Mouse (Mus musculus): ENCODE measurements around the gene Slfn9. TPM values are rescaled to one million over a fixed set of nuclear protein-coding genes. Genes with fewer than 3 reads are reported as not detected.

Slfn9 gene
- total and polyA plus RNA-seq, 3 experiments: 6.4 to 12.4 (median 6.7) TPM

DNA sequence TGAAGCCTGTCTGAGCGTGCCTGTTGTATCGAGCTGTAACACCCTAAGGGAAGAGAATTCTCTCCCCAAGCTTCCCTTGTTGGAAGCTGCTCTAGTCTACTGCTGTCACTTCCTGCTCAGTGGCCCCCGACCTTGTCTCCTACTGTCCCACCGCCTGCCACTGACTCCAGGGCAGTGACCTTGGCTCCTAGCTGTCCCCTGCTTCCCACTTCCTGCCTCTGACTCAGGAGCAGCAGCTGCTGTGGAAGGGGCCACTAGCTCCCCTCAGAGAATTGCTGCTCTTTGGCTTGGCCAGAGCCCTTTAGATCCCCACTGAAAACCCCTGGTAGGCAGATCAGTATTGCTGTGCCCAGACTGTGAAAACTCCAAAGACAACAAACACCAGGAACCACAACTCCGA, 17.7 kb downstream of the Slfn9 start:
- H3K4me3 ChIP-seq (replicated peaks in 1 of 3; ENCODE audit: low read depth in 2 of 3, low read length in 2 of 3, poor library complexity in 1 of 3): no peak overlapping the region
- H3K79me2 ChIP-seq (replicated peaks; ENCODE audit: control insufficient read depth, extremely low read depth, insufficient read depth, poor library complexity, severe bottlenecking): no peaks in the 10 kb centered on the region
- dilution Hi-C loops (cut with MboI; ENCODE audit: extremely low pct_ligation_motif_present, extremely low pct_unique_long_range_greater_than_20kb, low sequenced_read_pairs) (no loop called here), in situ Hi-C loops (cut with MboI; ENCODE audit: low pct_ligation_motif_present, low pct_unique_long_range_greater_than_20kb, low sequenced_read_pairs) (no loop called here)
- H3K9ac ChIP-seq (ENCODE audit: insufficient read depth, low read depth): no peak overlapping the region
- no peak for TF ChIP-seq TCF12 (IDR thresholded peaks at IDR 0.05; ENCODE audit: low read depth, low read length)
- TF ChIP-seq TBP (conservative IDR thresholded peaks at IDR 0.05; ENCODE audit: low read depth, low read length): no peak
- no peak for TF ChIP-seq ZC3H11A (IDR thresholded peaks at IDR 0.05; ENCODE audit: low read depth, low read length)
- TF ChIP-seq JUND (conservative IDR thresholded peaks at IDR 0.05; ENCODE audit: low read depth, low read length): no peak
- no peak for TF ChIP-seq E2F4 (IDR thresholded peaks at IDR 0.05; ENCODE audit: insufficient replicate concordance, low read depth, low read length)
- TF ChIP-seq HCFC1 (IDR thresholded peaks at IDR 0.05; ENCODE audit: low read depth, low read length): no peak
- no peak for TF ChIP-seq MEF2A (IDR thresholded peaks at IDR 0.05; ENCODE audit: borderline replicate concordance, low read depth, low read length)
- H3K36me3 ChIP-seq (replicated peaks in 1 of 2; ENCODE audit: control insufficient read depth in 1 of 2, insufficient read depth in 1 of 2, low read length in 1 of 2): peaks cover 0 to 3% of the 10 kb centered on the region in 2 experiments
- DNase-seq (ENCODE audit: extremely low read depth): no peak
- peaks cover 3 to 15% of the 10 kb centered on the region in 2 experiments for H3K4me1 ChIP-seq (ENCODE audit: control insufficient read depth in 1 of 2, insufficient read depth in 2 of 2)
- H3K27me3 ChIP-seq (replicated peaks): no peaks in the 10 kb centered on the region
- no peak overlapping the region for H3K4me2 ChIP-seq (ENCODE audit: insufficient read depth, low read depth, poor library complexity, severe bottlenecking)
- H3K9me3 ChIP-seq (replicated peaks; ENCODE audit: low read length): no peaks in the 10 kb centered on the region
- no peak overlapping the region for H3K27ac ChIP-seq (ENCODE audit: insufficient read depth, low read depth)

GRCm38 (mm10) chr11:82971590-82971974, 20.0 kb downstream of the Slfn9 start:
- in situ Hi-C loops (cut with MboI; ENCODE audit: low pct_ligation_motif_present, low pct_unique_long_range_greater_than_20kb, low sequenced_read_pairs): no loop called here
- no peak overlapping the region for H3K27ac ChIP-seq (ENCODE audit: insufficient read depth, low read depth)
- dilution Hi-C loops (cut with MboI; ENCODE audit: extremely low pct_ligation_motif_present, extremely low pct_unique_long_range_greater_than_20kb, low sequenced_read_pairs): no loop called here
- peaks cover 3 to 28% of the 10 kb centered on the region in 2 experiments for H3K4me1 ChIP-seq (ENCODE audit: control insufficient read depth in 1 of 2, insufficient read depth in 2 of 2)
- H3K79me2 ChIP-seq (replicated peaks; ENCODE audit: control insufficient read depth, extremely low read depth, insufficient read depth, poor library complexity, severe bottlenecking): no peaks in the 10 kb centered on the region
- no peak for TF ChIP-seq KAT2A (IDR thresholded peaks at IDR 0.05; ENCODE audit: insufficient replicate concordance, low read length)
- TF ChIP-seq ZNF384 (IDR thresholded peaks at IDR 0.05; ENCODE audit: low read depth, low read length): no peak
- no peak for TF ChIP-seq JUND (conservative IDR thresholded peaks at IDR 0.05; ENCODE audit: low read depth, low read length)
- no peak for TF ChIP-seq CHD1 (IDR thresholded peaks at IDR 0.05; ENCODE audit: low read depth, low read length)
- no peak for TF ChIP-seq ETS1 (conservative IDR thresholded peaks at IDR 0.05; ENCODE audit: low read depth, low read length)
- no peak for TF ChIP-seq UBTF (IDR thresholded peaks at IDR 0.05; ENCODE audit: low read depth, low read length)
- TF ChIP-seq SMC3 (IDR thresholded peaks at IDR 0.05; ENCODE audit: low read depth, low read length): no peak
- no peak for TF ChIP-seq MEF2A (IDR thresholded peaks at IDR 0.05; ENCODE audit: borderline replicate concordance, low read depth, low read length)
- TF ChIP-seq GABPA (IDR thresholded peaks at IDR 0.05; ENCODE audit: insufficient replicate concordance, low read depth, low read length): no peak
- no peak for TF ChIP-seq POLR2AphosphoS2 (IDR thresholded peaks at IDR 0.05; ENCODE audit: low read depth, low read length)
- no peak for DNase-seq (ENCODE audit: extremely low read depth)
- no peak overlapping the region for H3K4me3 ChIP-seq (replicated peaks in 1 of 3; ENCODE audit: low read depth in 2 of 3, low read length in 2 of 3, poor library complexity in 1 of 3)
- no peaks in the 10 kb centered on the region for H3K9me3 ChIP-seq (replicated peaks; ENCODE audit: low read length)
- H3K4me2 ChIP-seq (ENCODE audit: insufficient read depth, low read depth, poor library complexity, severe bottlenecking): no peak overlapping the region
- H3K27me3 ChIP-seq (replicated peaks): no peaks in the 10 kb centered on the region
- no peaks in the 10 kb centered on the region for H3K36me3 ChIP-seq (replicated peaks in 1 of 2; ENCODE audit: control insufficient read depth in 1 of 2, insufficient read depth in 1 of 2, low read length in 1 of 2)
- H3K9ac ChIP-seq (ENCODE audit: insufficient read depth, low read depth): no peak overlapping the region

Data from CH12.LX (cell line).